Mouse (Mus musculus) midbrain, postnatal 0 days (tissue): Measurements from ENCODE around the gene Dpm2. TPM values are rescaled to one million over a fixed set of nuclear protein-coding genes. Genes with fewer than 3 reads are reported as not detected.

Experiments used
- ATAC-seq: fragments of 200-750 bp; cut with Nextera tagmentation; 2 replicates; pipeline ENCODE4 v1.8.0; 2017; ENCODE audit warnings: moderate number of reproducible peaks, mild to moderate bottlenecking, moderate TSS enrichment, moderate library complexity; ENCODE audit not compliant: low FRiP score
- DNase-seq: peaks from one replicate; pipeline ENCODE4 v3.0.0-alpha.2; 2015; ENCODE audit warnings: low spot score
- H3K27ac ChIP-seq: fragments of 300-500 bp; sonication (generic); 2 replicates; pipeline ENCODE4 v1.5.1; 2014; ENCODE audit warnings: low read depth, mild to moderate bottlenecking, low read length, mixed read lengths
- H3K27me3 ChIP-seq: fragments of 300-500 bp; sonication (generic); 2 replicates; pipeline ENCODE4 v1.6.1; 2014; ENCODE audit warnings: low read length, control low read depth, mixed read lengths; ENCODE audit not compliant: insufficient read depth
- H3K36me3 ChIP-seq: fragments of 300-500 bp; sonication (generic); 2 replicates; pipeline ENCODE4 v1.6.1; 2014; ENCODE audit warnings: low read length, control low read depth, mixed read lengths; ENCODE audit not compliant: insufficient read depth
- H3K4me1 ChIP-seq: fragments of 300-500 bp; sonication (generic); 2 replicates; pipeline ENCODE4 v1.6.1; 2014; ENCODE audit warnings: mild to moderate bottlenecking, control low read depth, antibody characterized with exemption, low read length, mixed read lengths; ENCODE audit not compliant: insufficient read depth
- H3K4me2 ChIP-seq: fragments of 300-500 bp; sonication (generic); 2 replicates; pipeline ENCODE4 v1.6.1; 2014; ENCODE audit warnings: low read depth, mild to moderate bottlenecking, low read length, mixed read lengths; ENCODE audit not compliant: poor library complexity, severe bottlenecking
- H3K4me3 ChIP-seq: fragments of 300-500 bp; sonication (generic); 2 replicates; pipeline ENCODE4 v1.5.1; 2014; ENCODE audit warnings: low read depth, mild to moderate bottlenecking, low read length, moderate library complexity
- H3K9ac ChIP-seq: fragments of 300-500 bp; sonication (generic); replicated peaks from 2 replicates; pipeline ENCODE4 v1.6.1; 2014; ENCODE audit warnings: mild to moderate bottlenecking, low read length, moderate library complexity, mixed read lengths; ENCODE audit not compliant: poor library complexity, severe bottlenecking
- H3K9me3 ChIP-seq: fragments of 300-500 bp; sonication (generic); 2 replicates; pipeline ENCODE4 v1.6.1; 2016; ENCODE audit warnings: low read length, control low read depth
- CTCF ChIP-seq: IDR thresholded peaks from 2 replicates; pipeline ENCODE4 v1.5.1; 2016; ENCODE audit warnings: antibody characterized with exemption, mild to moderate bottlenecking
- WGBS: fragments of 180-500 bp; shearing (Covaris S2); extraction: QIAGEN DNeasy Blood & Tissue Kit; methylation state at CpG from one replicate; pipeline ENCODE4 v1.1.7; 2014; 5-methylcytosine and 5-hydroxymethylcytosine counted together
- polyA plus RNA-seq: library from polyadenylated mRNA; unstranded; fragments of >200 nt; fragmentation: Nextera tagmentation; extraction: Ambion mirVana; gene quantifications from 2 replicates; pipeline ENCODE4 v1.2.1, GENCODE M21; 2015
- total RNA-seq: library from RNA; depleted of rRNA; stranded (reverse); fragments of >200 nt; gene quantifications from 2 replicates; pipeline ENCODE4 v1.2.3, GENCODE M21; 2014

Dpm2 gene
- total and polyA plus RNA-seq, 2 experiments from 2014 or later = 73.3 to 135 TPM

DNA sequence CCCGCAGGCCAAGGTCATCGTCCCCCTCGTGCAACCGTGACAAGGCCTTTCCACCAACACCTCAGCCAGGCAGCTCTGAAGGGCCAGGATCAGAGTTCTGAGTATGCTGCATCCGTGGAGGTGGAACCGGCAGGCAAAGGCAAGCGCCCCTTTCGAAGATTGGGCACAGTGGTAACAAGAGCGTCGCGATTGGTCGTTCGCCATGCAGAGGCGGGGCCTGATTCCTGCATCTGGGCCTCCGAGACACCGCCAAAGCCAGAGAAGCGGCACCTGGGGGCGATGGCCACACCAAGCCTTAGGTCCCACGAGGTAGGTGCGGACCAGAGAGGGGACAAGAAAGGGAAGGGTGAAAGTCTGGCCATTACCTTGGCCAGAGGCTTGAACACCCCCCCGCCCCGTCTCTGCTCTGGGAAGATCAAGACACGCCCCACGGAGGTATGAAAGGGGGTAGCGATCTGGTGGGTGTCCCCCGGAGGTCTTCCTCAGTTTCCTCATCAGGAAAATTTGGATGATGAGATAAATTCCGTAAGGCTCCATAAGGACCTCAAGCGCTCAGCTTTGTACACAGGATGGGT, 5.0 kb downstream of the Dpm2 start, which contains the start of gene 9430097D07Rik:
9430097D07Rik (minus strand) TSS at position 99 of the 575 bp plus-strand sequence.
- H3K4me1 ChIP-seq = peaks cover 8% of the 10 kb centered on the region; the same call in 1 of the 2 replicates
- 0 out of 2 replicates have a peak, but pooled peaks cover 3% of the 10 kb centered on the region for H3K27me3 ChIP-seq
- 0 out of 2 replicates have a peak, but pooled peaks cover 3% of the 10 kb centered on the region for H3K36me3 ChIP-seq
- 7% methylated on average over 28 of the region's 28 CpGs for WGBS
- ATAC-seq (peak; percentile 74), DNase-seq (peak; percentile 87)
- TF ChIP-seq CTCF = no peak
- peak within 1 kb of the TSS; percentile 85 for H3K4me2 ChIP-seq
- H3K27ac ChIP-seq = peak within 1 kb of the TSS; percentile 77
- H3K9me3 ChIP-seq = no peaks in the 10 kb centered on the region
- peak within 1 kb of the TSS; percentile 58 for H3K9ac ChIP-seq
- peak within 1 kb of the TSS; percentile 49 for H3K4me3 ChIP-seq

DNA sequence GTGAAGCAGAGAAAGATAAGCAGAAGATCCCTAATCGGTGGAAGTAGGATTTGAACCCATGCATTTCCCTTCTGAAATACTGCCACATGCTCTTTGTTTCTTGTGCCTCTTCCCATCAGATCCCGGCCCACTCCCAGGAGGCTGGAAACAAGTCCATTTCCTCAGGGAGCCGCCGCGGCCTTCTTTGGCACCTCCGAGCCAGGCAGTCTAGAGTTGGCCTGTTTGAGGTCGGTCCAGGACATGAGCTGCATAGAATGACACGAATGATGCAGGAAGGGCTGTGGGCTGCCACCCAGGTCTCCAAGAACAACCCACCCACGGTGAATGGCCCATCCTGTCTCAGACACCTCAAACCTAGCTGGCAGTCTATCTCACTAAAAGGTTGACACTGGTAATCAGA, 5.9 kb downstream of the Dpm2 start:
- H3K4me1 ChIP-seq = peaks cover 6% of the 10 kb centered on the region; the same call in 1 of the 2 replicates
- no peak for TF ChIP-seq CTCF
- DNase-seq (no peak), ATAC-seq (no peak)
- no peak overlapping the region for H3K9ac ChIP-seq
- 0 out of 2 replicates have a peak, but pooled peaks cover 3% of the 10 kb centered on the region for H3K36me3 ChIP-seq
- no peaks in the 10 kb centered on the region for H3K9me3 ChIP-seq
- 0 out of 2 replicates have a peak, but pooled peaks cover 3% of the 10 kb centered on the region for H3K27me3 ChIP-seq
- H3K4me2 ChIP-seq = peak overlapping the region; percentile 85
- no peak overlapping the region; the same call in 1 of the 2 replicates for H3K4me3 ChIP-seq
- 87% methylated on average over 9 of the region's 9 CpGs for WGBS
- H3K27ac ChIP-seq = no peak overlapping the region

DNA sequence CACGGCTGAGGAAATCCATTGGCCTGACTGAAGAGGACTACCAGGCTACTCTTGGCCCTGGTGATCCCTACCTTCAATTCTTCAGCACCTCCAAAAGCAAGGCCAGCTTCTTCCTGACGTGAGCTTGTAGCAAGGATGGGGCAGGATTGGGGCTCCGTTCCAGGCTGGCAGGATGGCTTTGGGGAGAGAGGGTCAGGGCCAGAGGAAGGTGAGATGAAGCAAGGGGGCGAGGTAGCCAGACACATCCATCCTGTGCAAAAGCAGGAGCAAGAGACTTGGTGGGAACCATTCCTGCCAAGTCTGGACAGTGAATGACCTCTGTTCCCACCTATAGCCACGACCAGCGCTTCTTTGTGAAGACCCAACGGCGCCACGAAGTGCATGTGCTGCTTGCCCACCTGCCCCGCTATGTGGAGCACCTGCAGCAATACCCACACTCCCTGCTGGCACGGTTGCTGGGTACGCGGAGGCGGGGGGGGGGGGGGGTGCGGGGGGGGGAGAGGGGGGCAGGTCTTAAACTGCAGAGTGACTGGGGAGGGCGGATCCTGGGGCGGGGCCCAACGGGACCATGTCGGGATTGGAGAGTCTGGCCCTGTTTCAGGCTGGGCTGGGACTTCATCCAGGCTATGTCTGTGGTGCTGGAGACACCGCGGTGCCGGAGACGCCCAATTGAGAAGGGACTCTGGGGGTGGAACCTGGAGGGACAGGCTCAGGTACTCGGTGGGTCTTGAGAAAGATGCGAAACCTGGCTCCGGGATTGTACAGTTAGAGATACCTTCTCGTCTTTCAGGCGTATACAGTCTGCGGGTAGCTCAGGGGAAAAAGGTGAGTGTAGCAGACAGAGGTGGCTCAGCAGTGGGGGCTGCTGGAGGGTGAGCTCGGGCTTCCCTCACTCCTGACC, 7.7 kb downstream of the Dpm2 start:
- no peaks in the 10 kb centered on the region for H3K4me1 ChIP-seq
- WGBS = 43% methylated on average over 25 of the region's 30 CpGs
- no peak overlapping the region for H3K27ac ChIP-seq
- ATAC-seq (no peak), DNase-seq (no peak)
- H3K4me3 ChIP-seq = no peak overlapping the region
- H3K9me3 ChIP-seq = no peaks in the 10 kb centered on the region
- H3K4me2 ChIP-seq = no peak overlapping the region
- H3K9ac ChIP-seq = no peak overlapping the region
- no peak for TF ChIP-seq CTCF
- H3K36me3 ChIP-seq = no peaks in the 10 kb centered on the region
- H3K27me3 ChIP-seq = 0 out of 2 replicates have a peak, but pooled peaks cover 3% of the 10 kb centered on the region

DNA sequence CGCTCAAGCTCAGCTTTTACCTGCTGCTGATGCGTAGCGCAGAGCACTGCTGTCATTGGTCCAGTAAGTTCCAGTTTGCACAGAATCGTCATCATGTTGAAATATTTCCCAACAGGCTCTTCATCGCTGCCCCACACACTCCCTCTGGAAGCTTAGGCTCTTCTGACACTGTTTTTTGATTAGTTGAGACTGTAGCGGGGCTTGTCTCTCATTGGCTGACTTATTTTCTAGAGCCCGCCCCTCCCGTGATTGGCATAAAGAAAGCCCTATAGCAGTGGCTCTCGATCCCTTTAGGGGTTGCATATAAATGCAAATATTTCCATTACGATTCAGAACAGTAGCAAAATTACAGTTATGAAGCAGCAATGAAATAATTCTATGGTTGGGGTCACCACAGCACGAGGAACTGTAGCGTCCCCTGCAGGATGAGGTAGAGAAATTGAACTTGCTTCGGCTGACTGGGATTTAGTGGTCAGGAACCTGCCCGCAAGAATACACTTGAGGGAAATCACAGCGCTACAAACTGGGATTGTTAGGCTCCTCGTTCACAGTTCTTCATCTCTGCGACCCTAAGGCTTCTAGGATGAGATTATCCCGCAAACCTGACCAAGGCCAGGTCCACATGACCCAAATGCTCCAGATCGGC, 10.9 kb downstream of the Dpm2 start:
- Histone ChIP-seq H3K9me3 (no peaks in the 10 kb centered on the region), H3K36me3 (no peaks in the 10 kb centered on the region), H3K9ac (no peak overlapping the region), H3K4me3 (peak overlapping the region; percentile 22; the same call in 1 of the 2 replicates), H3K27ac (0 out of 2 replicates have a peak overlapping the region, but pooled peaks have one; percentile 6), H3K4me1 (peaks cover 4% of the 10 kb centered on the region; the same call in 1 of the 2 replicates), H3K27me3 (0 out of 2 replicates have a peak, but pooled peaks cover 3% of the 10 kb centered on the region), H3K4me2 (peak overlapping the region; percentile 38)
- DNase-seq (peak; percentile 72), ATAC-seq (peak; percentile 68)
- TF ChIP-seq CTCF = peak; percentile 58
- WGBS = 31% methylated on average over 19 of the region's 19 CpGs

DNA sequence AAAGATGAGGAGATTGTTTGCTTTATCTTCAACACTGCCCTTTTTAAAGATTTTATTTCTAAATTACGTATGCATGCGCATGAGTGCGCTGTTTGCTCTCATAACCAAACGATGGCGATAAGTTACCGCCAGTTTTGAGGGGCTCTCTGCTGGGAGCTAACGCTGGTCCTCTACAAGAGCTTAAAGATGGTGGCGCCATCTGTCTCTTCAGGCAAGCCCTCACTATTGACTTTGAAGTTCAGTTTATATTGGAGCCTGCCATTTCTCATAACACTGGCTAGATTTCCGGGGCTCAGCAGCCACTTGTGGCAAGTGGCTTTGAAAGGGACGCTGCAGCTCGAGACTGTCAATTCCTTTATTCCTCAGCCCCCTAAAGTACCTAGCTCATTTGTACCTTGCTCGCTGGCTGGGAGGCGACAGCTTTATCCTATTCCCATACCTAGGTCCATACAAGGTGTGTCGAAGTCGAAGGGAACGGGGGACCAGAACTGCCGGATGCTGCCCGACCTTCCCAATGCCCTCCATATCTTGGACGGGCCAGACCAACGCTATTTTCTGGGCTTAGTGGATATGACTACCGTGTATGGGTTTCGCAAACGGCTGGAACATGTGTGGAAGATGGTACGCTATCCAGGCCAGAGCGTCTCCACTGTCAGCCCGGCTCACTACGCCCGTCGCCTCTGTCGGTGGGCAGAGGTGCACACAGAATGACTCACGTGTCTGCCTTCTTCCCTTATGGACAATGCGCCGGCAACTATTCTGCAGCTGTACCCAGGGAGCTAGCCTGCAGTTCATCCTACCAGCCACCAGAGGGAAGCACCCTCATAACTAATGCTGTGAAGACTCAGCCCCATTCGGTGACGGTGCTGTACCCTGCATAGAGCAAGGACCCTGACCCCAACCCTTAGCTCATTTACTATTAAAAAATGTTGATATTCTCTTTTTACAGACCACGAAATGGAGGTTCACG, 12.5 kb downstream of the Dpm2 start:
- Histone ChIP-seq H3K27me3 (no peaks in the 10 kb centered on the region), H3K4me1 (peaks cover 13% of the 10 kb centered on the region), H3K9me3 (no peaks in the 10 kb centered on the region), H3K4me2 (peak overlapping the region; percentile 54), H3K4me3 (peak overlapping the region; percentile 24), H3K36me3 (no peaks in the 10 kb centered on the region), H3K9ac (peak overlapping the region; percentile 42; the same call in 1 of the 2 replicates), H3K27ac (peak overlapping the region; percentile 51)
- TF ChIP-seq CTCF = peak; percentile 98
- 10% methylated on average over 37 of the region's 37 CpGs for WGBS
- DNase-seq = peak; percentile 91
- peak; percentile 55 for ATAC-seq
